Mouse (Mus musculus) left cerebral cortex, adult 6 months (tissue): ENCODE results near the gene Rchy1. TPM values are rescaled to one million over a fixed set of nuclear protein-coding genes. Genes with fewer than 3 reads are reported as not detected.

Experiments used
- long read RNA-seq, 2 experiments: library from polyadenylated mRNA; unstranded; transcript quantifications; one replicate each; pipeline ENCODE4 v2.0.0; 2019 to 2020
- polyA plus RNA-seq: library from polyadenylated mRNA; unstranded; fragments of <200 nt; fragmentation: Nextera tagmentation; gene quantifications from 2 replicates; pipeline ENCODE4 v1.2.3, GENCODE M21; 2021

Rchy1 gene
- 33.8 and 40.9 TPM in 2 replicates for polyA plus RNA-seq
- long read RNA-seq, experiment 1, transcript Rchy1-205 (1 exons, 1,046 nt), result minor isoform, 6 of 215 reads
- long read RNA-seq, experiment 1, transcript Rchy1-201 (9 exons, 1,967 nt), result major isoform, 180 of 215 reads
- long read RNA-seq, experiment 1, partial matches to known transcripts, result 3 of 215 reads
- long read RNA-seq, experiment 1, other reads (novel, unspliced or antisense), result 23 of 215 reads
- long read RNA-seq, experiment 2, transcript Rchy1-201 (9 exons, 1,967 nt), result major isoform, 51 of 60 reads
- long read RNA-seq, experiment 2, partial matches to known transcripts, result 5 of 60 reads
- long read RNA-seq, experiment 2, other reads (novel, unspliced or antisense), result 3 of 60 reads

DNA sequence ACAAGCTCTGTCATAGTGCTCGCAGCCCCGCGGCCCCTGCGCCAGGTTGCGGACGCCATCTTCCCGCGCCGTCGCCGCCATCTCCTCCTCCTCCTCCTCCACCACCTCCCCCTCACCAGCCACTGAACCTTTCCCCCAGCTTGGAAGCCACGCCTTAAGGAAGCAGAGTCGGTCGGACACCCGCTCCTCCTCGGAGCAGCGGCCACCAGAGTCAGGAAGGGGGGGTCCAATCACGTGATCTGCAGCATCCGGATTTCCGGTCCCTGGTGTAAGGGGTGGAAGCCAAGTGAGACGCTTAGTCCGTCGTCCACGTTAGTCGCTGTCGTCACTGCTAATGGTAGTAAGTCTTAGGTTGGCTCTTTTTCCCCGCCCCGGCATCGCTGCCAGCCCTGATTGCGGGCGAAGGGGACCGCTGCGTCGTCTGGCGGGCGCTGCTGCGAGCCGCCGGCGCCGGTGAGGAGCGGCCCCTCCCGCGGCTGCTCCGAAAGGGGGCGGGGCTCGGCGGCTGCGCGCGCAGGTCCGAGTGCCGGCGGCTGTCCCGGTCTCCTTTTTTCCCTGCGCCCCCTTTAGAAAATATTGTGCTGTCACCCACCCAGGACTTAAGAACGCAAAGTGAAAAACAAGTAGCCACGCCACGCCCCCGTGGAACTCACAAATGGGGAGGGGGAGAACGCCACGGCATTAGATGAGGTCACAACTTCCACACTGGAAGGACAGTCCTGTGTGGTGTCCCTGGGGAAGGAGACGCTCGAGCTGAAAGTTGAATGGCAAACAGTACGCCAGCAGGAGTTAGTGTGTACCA lies at the start of gene Rchy1:
Rchy1 (minus strand) TSS at position 430 of the 802 bp plus-strand sequence.

DNA sequence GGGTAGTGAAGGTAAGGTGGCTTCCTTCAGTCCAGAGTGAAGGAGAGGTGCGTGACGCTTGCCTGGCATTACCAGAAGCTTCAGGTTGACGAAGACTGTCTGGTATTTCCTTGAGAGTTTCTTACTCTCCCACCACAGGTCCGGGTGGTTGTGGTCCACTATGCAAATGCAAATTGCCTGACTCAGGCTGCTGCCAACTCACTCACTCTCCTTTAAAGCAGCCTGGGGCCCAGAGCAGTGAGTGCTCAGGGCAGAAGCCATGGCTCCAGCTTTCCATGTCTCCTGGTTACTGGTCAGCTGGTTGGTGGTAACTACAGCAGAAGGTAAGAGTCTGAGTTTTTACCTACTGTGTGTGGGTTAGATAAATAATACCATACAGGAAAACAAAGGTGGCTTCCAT lies 24.4 kb upstream of the Rchy1 start, which contains the start of gene Odaph:
Odaph (plus strand) TSS at position 240 of the 400 bp plus-strand sequence.

Other genes with a start within 250 kb of the Rchy1 start
- not detected in 2 replicates for gene Odaph, start 24.4 kb upstream of the Rchy1 start, polyA plus RNA-seq
- 12.5 and 17.3 TPM in 2 replicates for gene Cdkl2, start 80.8 kb upstream of the Rchy1 start, polyA plus RNA-seq
- gene G3bp2, start 120.7 kb upstream of the Rchy1 start, polyA plus RNA-seq, result 197 and 234 TPM in 2 replicates
- 16.7 and 16.8 TPM in 2 replicates for gene Uso1, start 174.9 kb upstream of the Rchy1 start, polyA plus RNA-seq